Mouse (Mus musculus) retina, embryonic 14.5 days (tissue): ENCODE measurements around the gene Rbmxl1.

Experiments
- DNase-seq: peaks from one replicate; pipeline ENCODE4 v3.0.0-alpha.2; 2015; ENCODE audit warnings: low spot score

The Rbmxl1 gene

DNA sequence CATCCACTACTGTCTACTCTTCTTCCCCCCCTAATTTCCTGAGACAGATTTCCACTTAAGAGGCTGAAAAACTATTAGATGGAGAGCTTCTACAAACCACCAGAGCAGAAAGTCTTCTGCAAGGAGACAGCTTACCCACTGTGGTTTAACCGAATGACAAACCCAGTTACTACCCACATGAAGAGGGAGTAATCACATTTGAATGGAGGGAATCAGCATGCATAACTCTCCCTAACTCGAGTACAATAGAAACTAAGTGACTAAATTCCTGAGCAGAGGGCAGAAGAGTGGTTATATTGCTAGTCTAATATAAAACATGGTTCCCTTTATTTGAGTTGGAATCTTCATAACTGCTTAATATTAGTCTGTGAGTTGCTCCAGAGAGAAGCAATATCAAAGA is 15.7 kb downstream of the Rbmxl1 start:
- DNase-seq = no peak

DNA sequence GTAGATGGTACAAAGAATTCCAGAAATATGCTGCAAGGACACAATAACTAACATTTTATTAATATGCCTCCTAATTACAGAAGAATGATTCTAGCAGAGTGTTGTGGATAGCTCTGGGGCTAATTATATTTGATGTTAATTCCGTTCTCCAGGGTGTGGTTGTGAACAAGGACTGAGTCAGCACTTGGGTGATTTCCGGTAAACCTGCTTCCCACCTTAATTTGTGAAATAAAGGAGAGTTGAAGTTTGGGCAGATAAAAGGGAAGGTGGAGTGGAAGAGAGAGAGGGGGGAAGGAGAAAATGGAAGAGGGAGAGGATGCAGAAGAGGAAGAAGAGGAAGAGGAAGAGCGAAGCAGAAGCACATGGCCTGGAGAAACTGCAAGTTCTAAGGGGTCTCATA is 19.0 kb downstream of the Rbmxl1 start:
- no peak for DNase-seq

DNA sequence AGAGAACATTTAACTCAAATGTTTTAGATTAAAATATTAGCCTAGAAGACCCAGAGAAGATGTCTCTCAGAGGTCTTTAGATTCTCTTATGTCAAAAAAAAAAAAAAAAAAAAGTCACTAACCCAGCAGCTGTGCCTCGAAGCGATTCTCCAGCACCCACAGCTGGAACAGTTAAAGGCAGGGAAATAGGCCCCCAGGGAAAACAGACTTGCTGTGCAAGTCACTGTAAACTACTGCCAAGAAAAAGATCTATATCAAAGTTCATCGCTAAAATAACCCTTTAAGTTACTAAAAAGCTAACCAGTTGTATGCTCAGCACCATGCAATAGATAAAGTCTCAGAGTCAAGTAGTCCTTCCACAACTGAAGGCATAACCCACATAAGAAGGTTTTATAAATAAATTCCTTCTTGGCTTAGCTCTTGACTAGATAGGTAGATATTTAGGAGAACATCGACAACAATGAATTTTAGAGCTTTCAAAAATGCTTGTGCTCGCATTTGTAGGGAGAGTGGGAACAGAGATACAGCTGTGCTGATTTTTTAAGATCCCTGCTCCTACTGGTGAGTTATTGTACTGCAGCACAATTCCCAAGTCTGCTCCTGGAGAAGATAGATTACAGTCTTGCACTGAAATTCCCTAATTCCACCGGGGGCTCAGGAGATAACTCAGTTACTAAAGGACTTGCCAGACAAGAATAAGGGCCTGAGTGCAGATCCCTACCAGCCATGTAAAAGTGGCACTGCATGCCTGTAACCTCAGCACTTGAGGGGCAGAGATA is 31.5 kb downstream of the Rbmxl1 start:
- peak; percentile 67 for DNase-seq

DNA sequence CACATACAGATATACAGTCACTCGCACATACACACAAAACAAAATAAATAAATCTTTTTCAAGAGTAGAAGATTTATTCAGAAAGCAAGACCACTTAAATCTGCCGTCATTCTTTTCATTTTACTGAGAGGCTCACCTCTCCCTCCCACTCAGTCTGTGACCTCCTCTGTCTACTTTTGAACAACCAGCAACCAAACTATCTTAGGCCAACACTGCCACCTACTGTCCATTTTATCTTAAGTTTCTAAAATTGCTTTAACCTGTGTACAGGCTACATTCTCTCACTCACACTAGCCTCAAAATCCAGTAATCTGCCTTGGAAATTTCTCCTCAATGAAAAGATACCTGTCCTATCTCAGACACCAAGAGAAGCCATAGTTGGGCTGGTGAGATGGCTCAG is 40.8 kb downstream of the Rbmxl1 start:
- DNase-seq = peak; percentile 52

DNA sequence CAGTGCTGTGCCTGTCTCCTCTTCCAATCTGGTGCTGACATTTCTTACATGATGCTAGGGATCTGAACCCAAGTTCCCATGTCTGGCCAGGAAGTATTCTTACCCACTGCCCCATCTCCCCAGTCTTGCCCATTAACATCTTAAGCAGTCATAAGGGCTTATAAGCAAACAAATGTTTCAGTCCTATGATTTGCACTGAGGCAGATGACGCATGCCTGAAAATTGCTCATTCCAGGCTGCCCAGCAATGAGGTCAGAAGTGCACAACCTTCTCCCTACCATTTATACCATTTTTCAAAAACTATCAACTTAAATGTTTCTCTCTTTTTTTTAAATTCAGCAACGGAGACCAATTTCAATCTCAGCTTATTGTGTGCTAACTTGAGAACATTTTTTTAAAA is 44.8 kb downstream of the Rbmxl1 start:
- DNase-seq = no peak

DNA sequence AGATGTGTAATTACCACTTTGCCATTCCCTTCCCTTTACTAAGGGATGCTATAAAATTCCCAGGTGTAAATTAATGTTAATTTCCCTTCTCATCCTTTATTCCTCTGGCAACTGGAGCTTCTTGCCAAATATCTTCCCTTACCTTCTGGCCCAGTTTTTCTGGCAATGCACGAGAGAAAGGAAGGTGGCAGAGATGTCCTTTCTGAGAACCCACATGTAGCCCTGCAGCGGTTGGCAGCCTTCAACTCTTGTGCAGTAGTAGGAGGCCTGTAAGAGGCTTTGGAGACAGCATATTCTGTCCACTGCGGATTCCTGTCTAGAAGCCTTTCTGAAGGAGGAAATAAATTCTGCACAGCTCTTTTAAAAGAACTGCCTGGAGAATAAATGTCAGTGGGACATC is 52.3 kb downstream of the Rbmxl1 start:
- no peak for DNase-seq
